Mouse (Mus musculus): ENCODE data around the gene Homer2.

Homer2 gene

GRCm38 (mm10) chr7:81649270-81649669 lies 58.1 kb downstream of the Homer2 start:
- no peak for DNase-seq

DNA sequence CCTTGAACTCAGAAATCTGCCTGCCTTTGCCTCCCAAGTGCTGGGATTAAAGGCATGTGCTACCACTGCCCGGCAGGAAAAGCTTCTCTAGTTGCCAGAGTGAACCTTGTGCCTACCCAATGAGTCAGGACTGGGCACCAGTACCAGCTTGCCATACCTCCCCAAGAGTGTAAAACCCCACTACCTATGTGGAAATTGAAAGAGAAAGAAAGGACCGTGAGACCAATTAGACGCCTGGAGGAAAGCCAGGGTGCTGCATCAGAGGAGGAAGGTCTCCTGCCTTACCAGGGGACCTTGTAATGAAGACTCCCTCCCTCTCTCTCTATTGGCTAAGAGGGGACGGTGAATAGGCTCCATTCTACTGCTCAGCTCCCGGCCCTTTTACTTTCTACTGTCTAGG lies 59.4 kb downstream of the Homer2 start:
- DNase-seq = no peak

- DNase-seq = no peak
Measured at GRCm38 (mm10) chr7:81644551-81645235, 62.6 kb downstream of the Homer2 start.

- DNase-seq = no peak
Measured at GRCm38 (mm10) chr7:81641101-81641500, 66.2 kb downstream of the Homer2 start.

- DNase-seq = no peak
Measured at GRCm38 (mm10) chr7:81632586-81632985, 74.7 kb downstream of the Homer2 start.

DNA sequence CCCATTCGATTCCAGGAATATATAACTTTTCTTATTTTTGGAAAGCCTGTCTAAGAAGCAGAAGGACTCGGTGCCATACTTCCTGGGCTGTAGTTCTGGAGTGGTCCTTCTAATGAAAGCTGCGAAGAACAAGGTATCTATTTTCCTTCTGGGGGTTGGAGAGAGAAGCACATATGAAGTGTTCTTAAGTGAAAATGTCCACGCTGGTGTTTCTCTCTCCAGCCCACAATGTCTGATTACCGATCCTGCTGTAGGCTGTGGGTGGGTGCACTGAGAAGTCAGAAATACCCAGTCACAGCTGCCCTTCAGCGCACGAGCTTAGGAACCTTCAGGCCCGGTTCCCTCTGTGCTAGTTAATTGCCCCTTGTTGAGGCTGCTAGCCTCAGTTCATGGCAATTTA lies 76.1 kb downstream of the Homer2 start:
- no peak for DNase-seq

GRCm38 (mm10) chr7:81626460-81626859 lies 80.9 kb downstream of the Homer2 start:
- DNase-seq = peak; percentile 14 to 33

- no peak for DNase-seq
Measured at GRCm38 (mm10) chr7:81623767-81624166, 83.6 kb downstream of the Homer2 start.

DNA sequence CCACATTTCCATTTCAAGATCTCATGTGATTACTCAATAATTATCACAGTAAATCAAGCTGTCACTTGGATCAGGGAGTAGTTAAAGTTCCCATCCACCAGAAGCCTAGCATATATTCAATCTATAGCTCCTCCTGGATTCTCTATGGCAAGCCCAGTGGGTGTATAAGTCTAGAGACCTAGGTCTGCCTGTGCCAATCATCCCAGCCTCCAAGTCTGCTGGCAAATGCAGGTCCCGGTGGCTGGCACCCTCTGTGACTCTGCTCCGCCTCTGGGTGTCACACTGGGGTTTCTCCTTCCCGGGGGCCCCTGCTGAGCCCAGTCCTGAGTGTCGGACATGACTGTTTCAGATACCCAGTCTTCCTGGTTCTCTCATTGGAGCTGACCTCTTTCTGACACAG lies 84.5 kb downstream of the Homer2 start:
- DNase-seq = no peak

DNA sequence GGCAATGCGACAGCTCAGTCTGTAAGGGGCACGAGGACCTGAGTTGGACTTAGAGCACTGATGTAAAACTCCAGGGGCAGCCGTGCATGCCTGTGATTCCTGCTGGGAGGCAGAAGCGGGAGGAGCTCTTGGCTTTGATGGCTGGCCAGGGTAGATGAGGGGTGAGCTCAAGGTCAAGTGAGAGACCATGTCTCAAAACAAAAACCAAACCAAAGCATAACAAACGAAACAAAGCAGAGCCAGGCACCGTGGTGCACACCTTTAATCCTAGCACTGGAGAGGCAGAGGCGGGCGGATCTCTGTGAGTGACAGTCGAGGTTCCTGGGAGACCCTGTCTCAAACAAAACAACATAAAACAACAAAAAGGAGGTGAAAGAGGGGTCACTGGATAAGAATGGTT lies 92.3 kb downstream of the Homer2 start:
- DNase-seq = no peak

DNA sequence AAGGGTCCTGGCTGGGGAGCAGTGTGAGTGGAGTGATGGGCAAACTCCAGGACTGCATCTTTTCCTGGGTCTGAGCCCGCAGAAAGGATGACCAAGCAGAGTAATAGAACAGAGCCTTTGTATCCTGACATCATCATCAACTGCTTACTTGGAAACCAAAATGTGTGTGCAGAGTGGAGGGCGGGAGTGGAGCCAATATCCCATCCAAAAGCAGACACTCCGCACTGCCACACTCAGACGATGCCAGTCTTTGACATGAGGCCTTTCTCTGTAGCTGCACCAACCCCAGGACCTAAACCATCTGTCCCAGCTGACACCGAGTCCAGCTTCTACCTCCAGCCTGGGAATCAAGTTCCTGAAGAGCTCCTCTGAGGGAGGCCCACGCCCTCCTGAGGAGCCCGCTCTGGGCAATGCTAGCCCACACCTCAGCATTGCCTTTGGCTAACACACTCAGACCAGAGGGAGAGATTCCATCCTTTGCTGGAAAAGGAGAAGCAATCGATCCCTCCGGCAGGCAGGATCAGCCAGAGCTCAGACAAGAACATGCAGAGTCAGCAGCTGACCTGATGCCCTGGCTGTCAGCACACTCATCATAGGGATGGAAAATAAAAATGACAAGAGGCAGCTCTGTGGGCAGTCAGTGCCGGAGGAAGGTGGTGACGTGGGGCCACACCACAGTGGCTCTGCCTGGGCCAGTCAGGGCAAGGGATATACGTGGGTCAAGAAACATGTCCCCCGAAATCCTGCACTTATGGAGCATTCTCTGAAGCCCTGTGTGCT lies 94.3 kb downstream of the Homer2 start:
- DNase-seq = no peak

DNA sequence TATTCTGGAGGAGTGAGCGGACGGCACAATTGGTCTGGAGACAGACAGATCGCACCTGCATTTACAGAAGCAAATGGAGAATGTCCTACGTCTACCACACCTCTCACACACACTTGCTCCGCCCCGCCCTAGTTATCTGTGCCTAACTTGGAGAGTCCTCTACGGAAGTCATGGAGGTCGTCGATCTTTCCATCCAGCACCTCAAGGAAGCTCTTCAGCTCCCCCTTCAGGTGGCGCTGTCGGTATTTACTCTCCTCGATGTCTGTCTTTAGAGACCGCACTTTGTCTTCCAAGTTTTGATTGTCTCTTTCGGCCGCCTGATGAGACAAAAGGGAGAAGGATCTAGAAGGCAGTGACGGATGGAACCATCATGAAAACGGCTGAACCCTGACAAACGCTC lies 97.2 kb downstream of the Homer2 start:
- DNase-seq = peak; percentile 12 to 21

- DNase-seq = no peak
Measured at GRCm38 (mm10) chr7:81606452-81606851, 100.9 kb downstream of the Homer2 start.

DNA sequence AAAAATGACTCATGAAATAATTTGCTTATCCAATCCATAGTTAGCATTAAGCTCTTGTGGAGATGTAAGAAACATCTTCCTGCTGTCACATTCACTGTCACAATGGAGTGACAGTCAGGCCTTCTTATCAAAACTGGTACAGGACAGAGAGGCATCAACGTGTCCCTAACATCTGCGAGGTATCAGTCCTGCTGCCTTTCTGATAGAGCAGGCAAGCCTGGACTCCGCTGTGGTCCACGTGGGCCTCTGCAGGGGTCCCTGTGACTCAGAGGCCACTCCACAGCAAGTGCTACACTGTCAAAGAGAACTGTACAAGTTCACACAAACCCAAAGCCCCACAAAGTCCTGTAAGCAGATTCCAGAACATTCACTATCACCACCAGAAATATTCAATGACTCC lies 101.8 kb downstream of the Homer2 start:
- DNase-seq = no peak

- DNase-seq = no peak
Measured at GRCm38 (mm10) chr7:81604991-81605390, 102.3 kb downstream of the Homer2 start.

DNA sequence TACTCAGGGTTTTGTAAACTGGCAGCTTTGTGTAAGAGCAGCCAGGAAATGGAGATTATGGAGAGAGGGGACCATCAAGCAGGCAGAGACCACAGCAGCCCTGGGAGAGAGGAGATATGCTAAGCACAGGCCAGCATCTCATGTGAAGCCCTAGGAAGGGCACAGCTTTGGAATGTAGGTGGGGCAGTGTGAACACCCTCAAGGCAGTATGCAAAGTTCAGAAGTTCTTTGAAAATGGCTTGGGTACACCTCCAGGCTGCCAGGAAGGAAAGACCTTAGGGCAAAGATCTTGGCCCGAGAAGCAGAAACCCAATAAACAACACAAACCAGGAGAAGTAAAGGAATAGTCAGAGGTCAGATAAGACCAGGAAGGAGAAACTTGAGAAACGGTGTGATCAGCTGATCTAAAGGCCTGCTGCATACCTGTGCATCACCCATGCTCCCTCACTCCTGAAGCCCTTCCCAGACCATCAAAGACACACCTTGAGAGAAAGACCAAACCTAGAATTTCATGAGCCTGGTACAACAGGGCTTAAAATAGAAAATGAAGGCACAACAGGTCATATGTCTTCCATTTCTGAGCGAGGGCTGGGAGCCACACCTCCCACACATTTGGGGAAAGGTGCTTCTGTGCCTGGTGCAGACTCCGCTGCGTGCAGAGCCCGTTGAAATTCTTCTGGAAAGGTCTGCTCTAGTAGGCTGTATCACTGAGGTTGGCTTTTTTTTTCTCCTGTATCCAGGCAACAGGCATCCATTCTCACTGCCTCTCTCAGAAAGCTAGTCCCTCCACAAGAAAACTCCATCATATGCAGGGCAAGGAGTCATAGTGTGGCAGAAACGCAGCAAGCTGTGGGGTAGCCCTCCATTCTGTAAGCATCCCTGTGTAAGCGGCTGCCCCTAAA lies 107.7 kb downstream of the Homer2 start:
- DNase-seq = no peak

GRCm38 (mm10) chr7:81597660-81598059 lies 109.7 kb downstream of the Homer2 start:
- no peak for DNase-seq

- DNase-seq = no peak
Measured at GRCm38 (mm10) chr7:81596086-81596485, 111.2 kb downstream of the Homer2 start.

DNA sequence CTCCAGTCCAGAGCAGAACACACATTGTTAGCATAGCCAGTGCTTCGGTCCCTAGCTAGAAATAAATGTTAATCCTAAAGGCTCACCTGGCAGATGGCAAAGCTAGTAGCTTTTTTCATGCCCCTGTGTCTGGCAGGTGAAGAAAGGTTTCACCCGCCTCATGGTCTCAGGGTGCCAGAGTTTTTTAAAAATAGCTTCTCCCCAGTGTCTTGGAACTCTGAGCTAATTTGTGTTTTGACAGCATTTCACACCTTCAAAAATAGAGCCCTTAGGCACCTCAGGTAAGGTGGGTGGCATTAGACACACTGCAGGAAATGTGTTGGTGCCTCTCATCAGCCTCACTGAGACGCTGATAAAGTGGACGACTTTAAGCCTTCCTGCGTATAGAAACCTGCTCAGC lies 112.3 kb downstream of the Homer2 start:
- DNase-seq = no peak

DNA sequence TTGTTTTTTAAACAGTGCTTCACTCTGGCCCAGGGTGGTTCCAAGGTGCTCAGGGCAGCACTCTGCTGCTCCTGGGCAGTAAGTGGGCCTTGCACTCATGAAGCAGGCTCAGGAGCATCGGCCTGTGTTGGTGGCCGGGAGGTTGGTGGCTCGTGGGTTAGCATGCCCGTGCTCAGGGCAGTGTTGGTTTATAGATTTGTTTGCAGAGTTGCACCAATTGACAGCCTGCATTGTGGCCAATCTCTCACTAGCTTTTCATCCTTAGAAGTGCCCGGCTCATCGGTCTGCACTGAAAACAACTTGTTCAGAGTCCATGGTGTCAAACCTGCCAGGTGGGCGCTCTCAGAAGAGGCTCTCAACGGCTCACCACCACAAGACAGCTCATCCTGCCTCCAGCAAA lies 113.9 kb downstream of the Homer2 start:
- DNase-seq = no peak

DNA sequence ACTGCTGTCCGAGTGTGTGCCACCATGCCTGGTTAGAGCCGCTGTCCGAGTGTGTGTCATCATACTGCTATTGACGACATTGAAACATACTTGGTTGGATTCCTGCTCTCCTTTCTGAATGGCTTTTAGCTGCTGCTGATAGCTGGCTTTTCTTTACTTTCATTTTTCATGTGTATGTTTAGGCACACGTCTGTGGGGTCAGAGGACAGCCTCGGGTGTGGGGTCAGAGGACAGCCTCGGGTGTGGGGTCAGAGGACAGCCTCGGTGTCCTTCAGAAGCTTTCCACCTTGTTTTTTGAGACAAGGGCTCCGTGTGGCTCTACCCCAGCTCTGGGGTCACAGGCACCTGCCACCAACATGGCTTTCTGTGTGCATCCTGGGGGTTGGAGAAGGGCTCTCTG lies 114.6 kb downstream of the Homer2 start:
- no peak for DNase-seq

DNA sequence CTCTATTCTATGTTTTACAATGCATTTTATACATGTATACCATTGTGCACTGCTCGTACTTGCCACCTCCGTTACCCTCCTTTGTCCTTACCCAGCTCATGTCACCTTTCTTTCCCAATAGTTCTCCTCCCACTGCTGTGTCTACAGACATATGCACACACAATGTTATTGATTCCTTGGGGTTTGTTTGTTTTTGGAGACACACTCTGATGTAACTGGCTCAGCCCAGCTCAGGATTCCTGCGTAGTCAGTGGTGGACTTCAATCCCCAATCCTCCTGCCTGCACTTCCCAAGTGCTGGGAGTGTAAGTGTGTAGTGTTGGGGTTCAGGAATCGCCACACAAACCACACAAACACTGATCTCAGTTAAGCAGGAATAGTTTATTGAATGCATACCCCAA lies 120.1 kb downstream of the Homer2 start:
- DNase-seq = no peak

DNA sequence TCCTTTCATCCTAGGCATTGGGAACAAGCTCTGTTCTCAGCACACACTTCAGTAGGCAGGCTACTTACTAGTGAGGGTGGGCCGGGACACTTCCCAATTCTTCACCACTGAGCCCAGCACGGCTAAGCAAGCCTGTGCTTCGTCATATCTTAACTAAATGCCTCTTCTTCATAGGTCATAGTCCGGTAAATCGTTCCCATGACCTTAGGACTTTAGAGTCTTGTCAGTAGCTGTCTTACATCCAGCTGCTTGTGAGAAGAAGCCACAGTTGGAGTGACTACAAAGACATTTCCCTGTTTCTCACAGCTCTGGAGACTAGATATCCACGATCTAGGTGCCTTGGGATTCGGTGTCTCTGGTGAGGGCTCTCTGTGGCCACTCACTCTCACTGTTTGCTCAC lies 122.0 kb downstream of the Homer2 start:
- no peak for DNase-seq

DNA sequence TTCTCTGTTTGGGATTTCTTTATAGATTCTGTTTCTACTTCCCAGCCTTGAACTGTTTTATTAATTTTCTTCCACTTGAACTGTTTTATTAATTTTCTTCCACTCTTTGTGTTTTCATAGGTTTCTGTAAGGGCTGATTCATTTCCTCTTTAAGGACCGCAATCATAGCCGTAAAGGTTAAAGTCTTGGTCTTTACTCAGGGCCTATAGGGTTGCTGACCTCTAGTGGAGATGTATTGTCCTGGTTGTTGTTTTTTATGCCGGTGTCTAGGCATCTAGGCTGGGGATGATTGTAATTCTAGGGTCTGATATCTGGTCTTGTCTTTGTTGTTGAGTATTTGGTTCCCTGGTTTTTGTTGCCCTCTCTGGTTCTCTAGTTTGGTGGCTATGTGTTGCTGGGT lies 123.8 kb downstream of the Homer2 start:
- no peak for DNase-seq
